Mouse (Mus musculus): ENCODE data around the gene Ifi208.
"Not testable (repeated sequence)": the region's sequence is repeated elsewhere in the genome, so short reads cannot be mapped to it uniquely, and the experiment has no call there.

Gene Ifi208

GRCm38 (mm10) chr1:173673458-173674097, at the start of gene Ifi208:
Gene Ifi208 (plus strand): TSS chr1:173673675.
- DNase-seq (ENCODE audit: low read depth in 2 of 2, low spot score in 2 of 2): peak; percentile 28 to 44

DNA sequence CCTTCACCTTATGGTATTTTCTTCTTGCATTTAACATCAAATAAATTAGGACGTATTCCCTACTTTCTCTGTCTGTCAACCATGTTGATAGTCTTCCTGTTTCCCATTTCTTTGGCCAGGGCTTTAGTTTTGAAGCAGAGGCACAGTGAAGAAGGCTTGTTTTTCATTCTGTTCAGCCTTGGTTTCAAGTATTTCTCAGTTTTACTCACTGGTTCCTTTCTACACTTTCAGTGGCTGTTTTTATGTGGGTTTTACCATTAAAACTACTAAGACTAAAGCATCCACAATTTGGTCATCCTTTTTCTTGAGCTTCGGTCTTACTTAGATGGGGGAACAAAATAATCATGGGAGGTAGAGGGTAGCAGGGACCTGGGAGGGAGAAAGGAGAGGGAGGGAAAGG, 49.4 kb upstream of the Ifi208 start:
- DNase-seq (ENCODE audit: low read depth in 2 of 2, low spot score in 2 of 2): no peak

DNA sequence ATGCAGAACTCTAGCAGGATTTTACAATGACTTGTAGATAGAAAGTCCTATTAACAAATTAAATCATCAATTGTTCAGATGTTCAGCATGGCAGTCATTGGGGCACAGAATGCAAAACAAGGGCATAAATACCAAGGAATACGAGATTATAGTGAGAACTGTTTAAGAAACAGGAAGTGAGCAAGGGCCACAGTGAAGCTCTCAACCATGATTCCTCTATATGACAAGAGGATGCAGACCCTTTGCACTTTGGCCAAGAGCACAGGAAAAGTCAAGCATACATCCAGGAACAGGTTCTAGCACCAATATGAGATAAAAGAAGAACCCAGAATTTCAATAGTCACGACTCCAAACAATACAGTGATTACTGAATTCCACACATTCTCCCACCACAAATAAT, 46.8 kb upstream of the Ifi208 start:
- no peak for DNase-seq (ENCODE audit: low read depth in 2 of 2, low spot score in 2 of 2)

DNA sequence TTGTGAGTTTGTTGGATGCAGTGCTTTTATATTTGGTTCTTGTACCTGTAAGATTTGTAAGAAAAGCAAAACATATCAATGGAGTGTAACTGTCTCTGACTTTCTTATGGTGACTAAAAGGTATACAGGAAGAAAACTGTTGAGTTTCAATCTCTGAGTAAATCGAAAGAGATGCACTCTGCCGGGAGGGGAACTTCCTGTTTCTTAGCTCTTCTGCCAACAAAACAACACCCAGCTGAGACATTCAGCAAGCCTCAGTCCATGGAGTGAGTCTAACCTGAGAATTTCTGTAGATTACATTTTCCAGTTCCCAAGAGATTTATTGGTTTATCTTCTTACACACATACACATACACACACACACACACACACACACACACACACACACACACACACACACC, 42.9 kb upstream of the Ifi208 start, which contains the start of gene Ifi209:
Ifi209 (plus strand) TSS at position 296 of the 400 bp plus-strand sequence.
- DNase-seq (ENCODE audit: low read depth in 2 of 2, low spot score in 2 of 2): peak; percentile 35 to 44

GRCm38 (mm10) chr1:173633969-173634645, 39.4 kb upstream of the Ifi208 start:
- no peak for DNase-seq (ENCODE audit: low read depth in 2 of 2, low spot score in 2 of 2)

DNA sequence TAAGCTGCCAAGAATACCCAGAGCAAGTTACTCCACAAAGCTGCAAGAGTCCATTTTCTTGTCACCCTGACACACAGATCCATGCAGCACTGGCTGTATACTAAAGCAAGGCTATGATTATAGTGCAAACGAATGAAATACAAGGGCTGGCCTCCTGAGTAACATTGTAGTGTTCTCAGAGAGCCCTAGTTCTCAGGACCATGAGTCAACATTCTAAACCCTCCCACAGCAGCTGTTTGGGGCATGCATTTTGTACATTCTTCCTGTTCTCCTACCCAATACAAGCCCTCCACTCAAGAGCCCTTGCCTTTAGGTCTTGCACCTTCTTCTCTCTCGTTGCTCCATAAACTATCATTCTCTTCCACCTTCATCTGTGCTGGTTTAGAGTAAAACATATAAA, 28.1 kb upstream of the Ifi208 start:
- DNase-seq (ENCODE audit: low read depth in 2 of 2, low spot score in 2 of 2): no peak

- DNase-seq (ENCODE audit: low read depth in 2 of 2, low spot score in 2 of 2): no peak
Observed at GRCm38 (mm10) chr1:173657973-173658372, 15.5 kb upstream of the Ifi208 start.

- DNase-seq (ENCODE audit: low read depth in 2 of 2, low spot score in 2 of 2): peak; percentile 19 to 21
Observed at GRCm38 (mm10) chr1:173678605-173679004, 5.1 kb downstream of the Ifi208 start.

- DNase-seq (ENCODE audit: low read depth in 2 of 2, low spot score in 2 of 2): no peak
Observed at GRCm38 (mm10) chr1:173694270-173694669, 20.8 kb downstream of the Ifi208 start.

- DNase-seq (ENCODE audit: low read depth in 2 of 2, low spot score in 2 of 2): no peak
Observed at GRCm38 (mm10) chr1:173733219-173733618, 59.7 kb downstream of the Ifi208 start.

- not testable (repeated sequence) for DNase-seq (ENCODE audit: low read depth in 2 of 2, low spot score in 2 of 2)
Observed at GRCm38 (mm10) chr1:173735015-173735414, 61.5 kb downstream of the Ifi208 start.

- no peak for DNase-seq (ENCODE audit: low read depth in 2 of 2, low spot score in 2 of 2)
Observed at GRCm38 (mm10) chr1:173736986-173737385, 63.5 kb downstream of the Ifi208 start.

DNA sequence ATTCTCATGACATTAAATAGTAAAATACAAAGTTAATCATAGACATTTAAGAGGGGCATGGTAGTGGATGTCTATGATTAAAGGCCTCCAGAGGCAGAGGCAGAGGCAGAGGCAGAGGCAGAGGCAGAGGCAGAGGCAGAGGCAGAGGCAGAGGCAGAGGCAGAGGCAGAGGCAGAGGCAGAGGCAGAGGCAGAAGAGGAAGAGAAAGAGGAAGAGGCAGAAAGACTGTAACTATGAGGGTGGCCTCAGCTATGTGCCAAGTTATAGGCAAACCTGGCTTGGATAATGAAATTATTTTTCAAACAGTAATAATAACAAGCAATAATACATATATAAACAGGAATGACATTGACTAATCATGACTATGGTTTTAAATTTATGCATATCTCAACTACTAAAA, 67.1 kb downstream of the Ifi208 start:
- DNase-seq (ENCODE audit: low read depth in 2 of 2, low spot score in 2 of 2): no peak

GRCm38 (mm10) chr1:173741656-173742055, 68.2 kb downstream of the Ifi208 start, which contains the start of gene Ifi207:
Gene Ifi207 (minus strand): TSS chr1:173741747.
- DNase-seq (ENCODE audit: low read depth in 2 of 2, low spot score in 2 of 2): no peak

DNA sequence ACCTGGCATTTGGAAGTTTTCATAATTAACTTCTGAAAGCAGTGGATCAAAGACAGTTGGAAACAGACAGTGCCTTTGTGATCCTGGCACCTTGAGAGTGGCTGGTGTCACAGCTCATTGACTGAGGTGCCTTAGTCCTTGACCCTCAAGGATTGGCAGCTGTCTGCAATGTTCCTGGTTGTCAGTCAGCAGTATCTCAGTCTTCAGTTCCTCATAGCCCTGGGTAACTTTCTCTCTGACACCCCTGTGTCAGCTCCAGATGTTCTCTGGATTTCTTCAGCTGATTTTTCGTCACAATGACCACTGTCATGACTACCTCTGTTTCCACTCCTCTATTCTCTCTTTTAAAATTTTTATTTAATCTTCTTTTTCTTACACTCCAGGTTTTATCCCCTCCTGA, 68.8 kb downstream of the Ifi208 start:
- DNase-seq (ENCODE audit: low read depth in 2 of 2, low spot score in 2 of 2): no peak
